Mouse (Mus musculus) megakaryocyte progenitor cell, adult 5-6 weeks (primary cell): Measurements from ENCODE around the gene Sp2. TPM values are rescaled to one million over a fixed set of nuclear protein-coding genes. Genes with fewer than 3 reads are reported as not detected.

Experiments
- ATAC-seq: replicated peaks from 2 replicates; pipeline ENCODE4 v1.8.0; 2016; ENCODE audit warnings: mild to moderate bottlenecking, moderate TSS enrichment, inconsistent platforms; ENCODE audit not compliant: poor library complexity
- total RNA-seq, 2 experiments: library from RNA; stranded (forward) in 1 of 2; stranded (reverse) in 1 of 2; fragments of 157-497, 149-512 nt in 1 of 2; fragments of 200-1000 nt in 1 of 2; gene quantifications; 2 replicates each; pipeline versions ENCODE4 v1.2.3 to v1.2.4; 2015 to 2017

Sp2 gene
- total RNA-seq, 2 experiments from 2014 or later = 2.3 to 21.0 TPM

DNA sequence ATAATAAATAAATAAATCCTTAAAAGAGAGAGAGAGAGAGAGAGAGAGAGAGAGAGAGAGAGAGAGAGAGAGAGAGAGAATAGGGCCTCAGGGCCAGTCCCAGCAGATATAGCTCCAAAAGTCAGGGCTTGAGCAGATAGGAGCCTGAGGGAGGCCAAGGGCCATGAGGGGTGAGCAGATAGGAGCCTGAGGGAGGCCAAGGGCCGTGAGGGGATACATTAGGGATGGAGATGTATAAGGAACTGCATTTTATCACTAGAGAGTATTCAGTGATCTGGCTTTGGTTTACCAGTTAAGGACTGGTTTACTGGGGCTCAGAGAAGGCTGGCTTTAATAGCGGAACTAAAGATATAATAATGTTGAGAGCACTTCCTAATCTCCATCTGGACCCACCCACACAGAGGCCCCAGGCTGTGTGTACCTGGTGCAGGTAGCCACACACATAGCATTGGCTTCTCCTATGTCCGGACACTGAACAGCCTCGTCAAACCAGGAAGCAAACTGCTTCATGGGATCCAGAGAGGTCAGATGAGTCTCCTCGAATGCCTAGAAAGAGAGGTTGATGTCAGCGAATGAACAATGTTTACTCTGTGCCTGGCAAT is 40.7 kb downstream of the Sp2 start:
- ATAC-seq = peak; percentile 44

DNA sequence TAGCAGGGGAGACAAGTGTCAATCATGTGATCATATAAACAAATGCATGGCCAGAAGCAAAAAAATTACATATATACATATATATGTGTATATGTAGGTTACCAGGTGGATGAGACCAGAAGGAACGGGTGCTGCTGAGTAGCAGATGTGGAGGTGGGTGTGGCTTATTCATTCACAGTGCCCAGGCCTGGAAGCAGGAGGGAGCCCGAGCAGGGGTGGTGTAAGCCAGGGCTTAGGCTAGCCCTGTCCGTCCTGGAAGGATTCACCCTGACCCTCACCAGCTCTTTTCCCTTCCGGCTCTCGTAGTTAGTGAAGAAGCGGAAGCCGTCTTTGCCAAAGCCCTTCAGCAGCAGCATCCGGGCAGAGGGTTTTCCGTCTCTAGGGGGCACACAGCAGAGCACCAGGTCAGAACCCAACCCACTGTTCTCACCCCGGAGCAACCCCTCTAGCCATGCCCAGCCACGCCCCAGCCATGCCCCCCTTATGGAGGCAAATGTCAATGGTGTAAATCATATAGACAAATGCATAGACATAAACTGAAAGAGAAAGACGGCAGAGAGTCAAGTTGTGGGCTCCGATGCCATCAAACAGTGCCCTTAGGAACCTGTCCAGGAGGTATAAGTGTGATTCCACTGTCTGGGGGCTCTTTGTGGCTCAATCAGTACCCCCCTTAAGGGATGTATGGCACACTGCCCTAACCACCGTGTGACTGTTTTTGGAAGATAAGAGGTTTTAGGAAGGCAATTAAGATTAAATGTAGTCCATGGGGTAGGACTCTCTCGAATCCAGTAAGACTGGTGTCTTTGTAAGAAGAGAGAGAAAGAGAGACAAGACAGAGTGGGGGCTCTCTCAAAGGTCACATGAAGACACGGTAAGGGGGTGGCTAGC is 41.9 kb downstream of the Sp2 start:
- peak; percentile 30 for ATAC-seq

DNA sequence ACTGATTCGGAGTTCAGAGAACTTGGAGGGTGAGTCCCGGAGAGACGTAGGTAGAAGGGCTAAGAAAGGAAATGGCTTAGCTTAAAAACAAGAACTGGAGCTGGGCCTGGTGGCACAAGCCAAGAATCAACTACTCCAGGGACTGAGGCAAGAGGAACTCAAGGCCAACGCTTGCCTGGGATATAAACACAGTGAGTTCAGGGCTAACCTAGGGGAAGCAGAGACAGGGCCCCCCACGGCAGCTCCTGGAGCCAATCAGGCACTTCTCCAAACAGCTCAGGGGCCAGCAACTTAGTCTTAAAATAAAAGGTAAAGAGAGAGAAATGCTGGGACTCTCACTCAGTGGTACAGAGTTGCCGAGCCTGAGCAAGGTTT is 44.3 kb downstream of the Sp2 start:
- no peak for ATAC-seq

DNA sequence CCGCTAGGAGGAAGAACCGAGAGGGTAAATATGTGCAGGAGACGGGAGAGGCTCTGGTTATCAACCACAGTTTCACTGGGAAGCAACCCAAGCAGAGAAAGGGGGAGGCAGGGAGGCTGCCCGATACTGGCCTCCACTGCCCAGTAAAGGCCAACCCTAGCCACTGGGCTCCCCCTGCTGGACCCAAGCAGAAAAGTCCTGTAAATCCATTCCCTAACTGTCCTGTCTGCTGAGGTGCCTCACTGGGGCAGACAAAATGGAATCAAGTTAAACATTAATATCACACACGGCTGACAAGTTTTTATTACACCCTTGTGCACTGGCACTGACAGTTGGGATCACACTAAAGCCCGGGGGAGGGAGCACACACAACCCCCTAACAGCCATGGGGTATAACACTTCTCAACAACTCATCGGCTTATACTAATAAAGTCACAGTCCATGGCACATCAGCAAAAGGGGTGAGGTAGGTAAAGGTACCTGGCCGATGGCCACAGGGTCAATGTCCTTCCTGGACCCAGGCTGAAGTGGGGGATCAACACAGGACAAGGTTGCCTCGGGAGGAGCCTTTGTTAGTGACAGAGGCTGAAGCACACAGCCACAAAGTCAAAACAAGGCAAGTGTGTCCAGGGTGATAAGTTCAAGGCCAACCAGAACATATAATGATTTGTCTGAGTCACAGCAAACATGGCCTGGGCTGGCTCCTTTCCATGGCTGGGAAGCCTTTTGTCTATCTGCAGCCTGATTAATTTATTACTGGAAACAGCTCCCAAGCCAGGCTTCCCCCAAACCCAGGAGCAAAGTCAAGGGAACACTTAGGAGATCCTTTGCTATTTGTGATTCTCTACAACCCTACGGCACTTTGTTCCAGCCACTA is 45.0 kb downstream of the Sp2 start:
- peak; percentile 35; the same call in 1 of the 2 replicates for ATAC-seq

DNA sequence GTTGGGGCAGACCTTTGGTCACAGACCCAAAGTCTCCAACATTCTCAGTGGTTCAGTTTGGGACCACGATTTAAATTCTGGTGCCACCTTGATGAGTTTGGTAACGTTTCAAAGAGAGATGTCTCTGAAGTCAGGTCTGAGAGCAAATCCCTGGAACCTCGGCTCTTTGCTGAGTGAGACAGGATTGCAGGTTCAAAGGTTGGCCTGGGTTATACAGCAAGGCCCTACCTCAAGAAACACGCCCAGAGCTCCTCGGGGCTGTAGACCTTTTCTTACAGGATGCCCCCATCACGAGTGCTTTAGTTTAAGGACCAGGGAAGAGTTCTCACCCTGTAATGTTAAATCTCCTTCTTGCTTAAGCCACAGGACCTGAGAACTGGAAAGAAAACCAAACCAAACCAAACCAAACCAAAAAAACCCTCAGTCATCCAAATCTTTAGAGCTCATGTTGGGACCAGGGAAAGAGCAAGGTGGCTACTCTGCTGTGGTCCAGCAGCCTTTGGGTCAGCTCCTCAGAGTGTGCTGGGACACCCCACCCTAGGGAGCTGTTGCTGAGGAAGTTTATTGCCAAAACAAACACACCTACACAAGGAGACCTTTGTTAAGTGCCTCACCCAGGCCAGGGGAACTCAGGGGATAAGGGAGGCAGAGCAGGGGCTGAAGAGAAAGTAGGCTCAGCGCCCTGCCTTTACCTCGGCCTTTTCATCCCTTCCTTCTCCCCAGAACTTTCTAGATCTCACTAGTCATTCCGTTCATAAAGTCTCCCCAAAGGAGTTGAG is 46.7 kb downstream of the Sp2 start:
- no peak for ATAC-seq

DNA sequence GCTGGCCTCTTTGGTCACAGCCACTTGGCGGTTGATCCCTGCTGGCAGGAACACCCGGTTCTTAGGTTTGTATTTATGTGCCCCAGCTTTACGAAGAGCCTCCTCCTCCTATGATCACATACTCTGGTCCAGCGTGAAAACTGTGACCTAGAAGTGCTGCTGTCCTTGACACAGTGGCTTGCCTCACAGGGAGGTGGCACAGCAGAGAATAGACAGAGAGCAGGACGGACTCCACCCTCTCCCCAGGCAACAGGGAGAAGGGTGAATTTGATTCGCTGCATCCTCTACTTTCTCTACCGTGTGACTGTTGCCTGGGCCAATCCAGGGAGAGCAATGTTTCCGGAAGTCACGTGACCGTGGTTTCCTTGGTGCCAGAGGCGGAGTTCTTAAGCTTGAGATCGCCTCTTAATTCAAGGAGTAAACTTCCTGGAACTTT is 47.8 kb downstream of the Sp2 start:
- ATAC-seq = peak; percentile 94

DNA sequence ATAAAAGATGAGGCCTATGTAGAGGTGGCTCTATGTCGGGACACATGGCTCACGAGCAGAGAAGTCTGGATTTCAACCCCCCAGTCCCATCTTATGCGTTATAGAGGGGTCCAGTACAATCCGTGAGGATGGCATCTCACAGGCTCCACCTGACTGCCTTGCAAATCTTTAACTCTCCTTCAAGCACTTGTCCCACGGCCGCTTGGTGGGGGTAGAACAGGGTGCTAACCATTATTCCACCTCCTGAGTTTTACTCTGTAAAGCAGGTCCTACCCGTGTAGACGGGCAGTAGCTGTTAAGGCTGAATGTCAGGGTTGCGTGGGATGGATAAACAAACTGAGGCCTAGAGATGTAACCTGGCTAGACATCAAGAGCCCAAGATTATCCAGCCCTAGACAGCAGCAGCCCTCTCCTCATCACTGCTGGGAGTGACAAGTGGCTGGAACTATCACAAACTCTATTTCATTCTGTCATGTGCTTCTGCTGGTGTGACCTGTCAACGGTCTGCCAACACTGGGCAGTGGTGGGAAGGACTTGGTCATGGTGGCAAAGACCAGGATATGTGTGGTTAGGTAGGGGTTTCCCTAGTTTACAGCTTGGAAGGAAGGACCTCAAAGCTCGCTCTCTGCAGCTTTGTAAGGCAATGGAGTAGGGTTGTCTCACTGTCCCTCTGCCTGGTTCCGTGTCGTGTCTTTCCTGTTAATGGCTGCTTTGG is 49.0 kb downstream of the Sp2 start:
- no peak for ATAC-seq

DNA sequence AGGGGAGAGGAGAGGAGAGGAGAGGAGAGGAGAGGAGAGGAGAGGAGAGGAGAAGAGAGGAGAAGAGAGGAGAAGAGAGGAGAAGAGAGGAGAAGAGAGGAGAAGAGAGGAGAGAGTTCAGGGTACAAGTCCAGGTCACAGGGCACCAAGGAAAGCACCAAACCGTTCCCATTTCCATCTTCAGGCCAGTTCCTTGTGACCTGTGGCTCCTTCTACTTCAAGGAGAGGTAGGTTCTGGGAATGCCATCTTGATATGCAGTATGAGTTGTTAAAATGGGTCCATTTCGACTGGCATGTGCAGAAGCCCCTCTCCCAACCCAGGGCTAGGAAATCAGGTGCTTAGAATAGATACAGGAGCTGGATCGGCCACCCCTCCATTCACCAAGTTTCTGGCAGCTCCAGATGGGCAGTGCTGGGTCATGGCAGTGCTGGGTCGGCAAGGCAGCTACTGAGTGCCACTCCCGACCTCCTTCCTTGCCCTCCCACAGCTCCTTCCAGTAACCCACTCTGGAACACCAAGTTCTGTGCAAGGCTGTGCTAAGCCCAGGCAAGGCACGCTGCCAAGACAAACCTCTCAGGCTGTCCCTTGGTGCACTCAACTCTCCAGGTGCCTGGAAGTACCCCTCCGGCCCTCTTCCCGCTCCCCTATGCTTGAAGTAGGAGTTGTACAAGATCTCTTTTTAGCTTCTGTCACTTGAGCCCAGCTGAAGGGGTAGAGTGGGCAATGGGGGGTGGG is 51.3 kb downstream of the Sp2 start:
- ATAC-seq = no peak

DNA sequence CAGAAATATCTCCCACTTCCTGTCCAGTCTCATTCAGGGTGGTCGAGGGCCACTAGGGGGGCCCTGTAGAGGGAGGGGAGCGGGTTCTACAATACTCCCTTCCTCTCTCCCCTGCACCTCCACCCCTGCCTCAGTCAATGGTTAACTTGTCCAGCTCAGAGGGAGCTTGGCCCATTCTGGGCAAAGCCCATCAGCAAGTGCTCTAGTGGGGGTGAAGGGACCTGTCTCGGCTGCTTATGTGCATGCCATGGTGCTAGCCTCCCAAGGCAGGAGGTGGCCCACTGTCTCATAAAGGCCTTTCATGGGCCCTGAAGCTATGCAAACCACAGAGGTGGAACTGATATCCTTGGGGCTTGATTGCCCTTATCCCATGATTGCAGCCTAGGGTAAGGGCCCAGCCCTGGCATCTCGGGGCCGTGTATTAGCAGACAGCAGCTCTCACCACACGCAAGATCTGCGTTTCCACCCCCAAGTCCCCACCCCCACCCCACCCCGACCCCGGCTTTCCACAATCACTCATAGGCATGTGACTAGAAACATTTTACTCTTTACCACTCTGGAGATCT is 52.9 kb downstream of the Sp2 start:
- peak; percentile 43 for ATAC-seq

DNA sequence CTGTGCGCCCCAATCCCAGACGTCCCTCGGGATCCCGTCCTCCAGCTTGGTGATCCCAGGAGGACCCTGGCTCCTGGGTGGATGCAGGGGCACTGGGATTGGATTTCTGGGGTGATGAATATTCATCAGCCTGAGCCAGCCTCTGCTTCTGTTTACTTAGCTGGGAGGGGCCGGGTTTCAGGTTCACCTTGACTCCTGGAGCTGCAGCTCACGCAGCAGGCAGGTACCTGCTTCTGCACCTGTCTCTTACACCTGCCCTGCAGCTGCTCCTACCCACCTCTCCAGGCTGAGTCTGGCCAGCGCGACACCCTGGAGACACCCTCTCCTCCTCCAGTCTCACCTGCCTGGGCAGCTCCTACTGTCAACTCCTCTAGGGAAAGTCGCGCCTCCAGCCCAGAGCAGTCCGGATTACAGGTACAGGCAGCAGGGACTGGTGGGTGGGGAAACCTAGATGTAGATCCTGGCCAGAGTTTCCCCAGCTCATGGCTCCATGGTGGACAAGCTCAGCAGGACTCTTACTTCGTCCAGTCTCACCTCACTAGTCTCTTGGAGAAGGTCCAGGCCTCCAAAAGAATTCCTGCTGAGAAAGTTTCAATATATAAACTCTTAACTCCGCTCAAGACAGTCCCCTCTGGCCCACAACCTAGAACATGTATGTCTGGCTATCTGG is 53.5 kb downstream of the Sp2 start:
- ATAC-seq = no peak

DNA sequence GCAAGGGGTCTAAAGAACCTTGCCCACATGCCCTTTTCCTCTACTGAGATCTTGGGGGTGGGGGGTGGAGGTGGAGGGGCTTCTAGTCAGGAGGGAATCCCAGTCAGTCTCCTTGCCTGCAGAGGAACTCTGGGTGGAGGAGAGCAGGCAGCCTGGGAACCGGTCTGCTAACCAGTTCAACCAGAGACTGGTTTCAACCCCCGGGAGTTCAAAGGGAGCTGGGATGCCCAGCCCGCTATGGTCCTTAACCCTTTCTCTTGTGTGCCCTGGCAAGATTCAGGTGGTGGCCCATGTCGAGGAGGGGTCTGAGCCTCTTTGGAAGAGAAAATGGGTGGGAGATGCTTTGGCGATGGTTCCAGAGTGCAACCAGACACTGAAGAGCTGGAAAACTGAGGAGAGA is 54.1 kb downstream of the Sp2 start:
- ATAC-seq = no peak

DNA sequence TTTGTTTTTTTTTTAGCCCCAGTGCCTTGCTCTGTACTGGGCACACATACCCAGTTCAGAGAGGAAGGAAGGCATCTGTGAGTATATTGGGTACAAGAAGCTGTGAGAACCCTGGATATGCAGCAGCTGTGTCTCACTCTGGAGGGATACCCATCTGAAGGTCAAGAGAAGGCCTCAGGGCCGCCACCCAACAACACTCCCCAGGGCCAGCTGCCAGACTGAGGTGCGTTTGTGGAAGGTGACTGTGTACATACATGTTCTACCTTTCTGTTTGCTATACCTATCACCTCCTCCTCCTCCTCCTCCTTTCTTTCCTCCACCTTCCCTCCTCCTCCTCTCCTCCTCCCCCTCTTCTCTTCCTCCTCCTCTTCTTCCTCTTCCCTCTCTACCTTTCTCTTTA is 54.7 kb downstream of the Sp2 start, which contains the start of gene Prr15l:
Gene Prr15l, plus strand, starts transcription at position 17 of the 400 bp plus-strand sequence.
- no peak for ATAC-seq

DNA sequence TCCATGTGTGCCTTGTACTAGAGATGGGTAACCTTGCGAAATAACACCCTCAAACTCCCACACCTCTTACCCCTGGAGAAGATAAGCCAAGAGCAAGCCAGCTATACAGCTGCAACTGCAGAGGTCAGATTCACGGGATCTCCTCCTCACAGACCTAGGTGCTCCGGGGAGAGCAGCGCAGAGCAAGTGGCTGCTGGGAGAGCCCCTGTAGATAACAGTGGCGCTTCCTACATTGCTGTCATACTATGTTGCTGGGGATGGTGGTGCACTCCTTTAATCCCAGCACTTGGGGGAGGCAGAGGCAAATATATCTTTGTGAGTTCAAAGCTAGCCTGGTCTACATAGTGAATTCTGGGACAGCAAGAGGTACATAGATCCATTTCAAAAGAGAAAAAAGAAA is 56.2 kb downstream of the Sp2 start:
- ATAC-seq = peak; percentile 45

DNA sequence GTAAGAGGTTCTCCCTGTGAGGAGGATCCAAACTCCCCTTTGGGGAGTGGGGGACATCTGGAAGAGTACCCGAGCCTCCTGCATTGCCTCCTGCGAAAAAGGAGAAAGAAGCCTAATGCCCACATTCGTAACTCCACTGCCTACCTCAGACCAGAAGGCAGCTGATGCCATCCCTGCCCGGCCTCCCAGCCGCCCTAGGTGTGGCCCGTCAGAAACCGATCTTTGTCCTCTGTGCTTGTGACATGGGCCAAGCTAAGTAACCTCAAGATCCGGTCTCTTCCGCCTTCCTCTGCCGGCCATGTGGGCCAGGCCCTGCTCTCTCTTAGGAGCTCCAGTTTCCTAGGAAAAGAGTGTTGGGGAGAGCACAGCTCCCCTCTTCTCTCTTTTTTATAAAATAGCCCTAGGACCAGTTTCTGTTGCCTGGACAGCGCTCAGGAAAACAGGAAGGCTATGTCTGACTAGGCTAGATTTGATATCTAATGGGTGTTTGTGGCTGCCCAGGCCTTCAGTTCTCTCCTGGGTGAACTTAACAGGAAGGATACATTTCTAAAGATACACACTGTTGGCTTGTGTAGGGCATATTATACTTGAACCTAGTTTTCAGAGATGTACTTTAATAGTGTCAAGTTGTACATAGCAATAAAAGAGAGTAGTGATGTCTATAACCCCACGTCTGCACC is 57.1 kb downstream of the Sp2 start:
- ATAC-seq = no peak

DNA sequence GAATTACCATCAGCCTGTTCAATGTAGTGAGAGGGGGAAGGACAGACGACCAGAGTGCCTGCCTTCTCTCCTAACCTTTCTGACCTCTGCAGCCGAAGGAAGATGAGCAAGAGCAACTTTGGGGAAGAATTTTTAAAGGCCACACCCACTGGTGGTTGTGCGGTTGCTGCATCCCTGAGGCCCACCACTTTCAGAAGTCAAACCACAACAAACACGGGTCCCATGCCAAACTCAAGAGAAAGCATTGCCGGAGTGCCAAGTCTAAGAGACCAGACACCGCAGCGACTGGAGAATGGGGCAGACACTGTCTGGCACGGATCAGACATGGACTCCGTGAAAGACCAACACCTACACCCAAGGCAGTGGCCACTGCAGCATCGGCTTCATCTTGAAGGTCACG is 57.9 kb downstream of the Sp2 start:
- peak; percentile 66 for ATAC-seq

DNA sequence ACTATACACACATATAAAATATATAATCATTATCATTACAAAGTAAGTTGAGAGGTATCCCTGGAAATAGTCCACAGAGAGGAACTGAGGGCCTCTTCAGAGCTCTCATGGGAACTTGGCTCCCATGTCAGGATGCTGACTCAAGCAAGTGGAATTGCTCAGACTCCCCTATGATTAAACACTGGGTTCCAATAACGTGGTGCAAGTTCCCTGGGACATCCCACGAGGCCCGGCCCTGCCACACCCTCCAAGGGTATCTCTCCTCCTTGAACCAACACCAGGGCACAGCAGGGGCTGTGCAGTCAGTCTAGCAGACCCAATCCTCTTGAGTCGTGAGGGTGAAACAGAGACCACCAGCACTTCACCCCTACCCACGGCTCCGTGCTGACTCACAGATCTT is 63.8 kb downstream of the Sp2 start:
- ATAC-seq = no peak

DNA sequence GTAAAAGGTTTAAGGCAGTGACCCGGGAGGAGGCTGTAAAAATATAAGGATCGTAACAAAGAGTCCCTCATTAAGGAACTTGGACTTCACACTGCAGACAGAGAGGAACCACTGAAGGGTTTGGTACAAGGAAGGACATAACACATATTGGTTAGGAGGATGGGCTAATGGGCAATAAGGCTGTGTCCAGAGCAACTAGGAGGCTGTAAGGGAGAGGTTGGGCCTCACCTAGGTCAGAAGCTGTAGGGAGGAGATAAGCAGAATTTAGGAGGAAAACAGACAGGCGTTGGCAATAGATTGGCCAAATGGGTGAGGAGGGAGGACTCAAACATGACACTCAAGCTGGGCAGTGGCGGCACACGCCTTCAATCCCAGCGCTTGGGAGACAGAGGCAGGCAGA is 65.3 kb downstream of the Sp2 start:
- peak; percentile 33 for ATAC-seq

DNA sequence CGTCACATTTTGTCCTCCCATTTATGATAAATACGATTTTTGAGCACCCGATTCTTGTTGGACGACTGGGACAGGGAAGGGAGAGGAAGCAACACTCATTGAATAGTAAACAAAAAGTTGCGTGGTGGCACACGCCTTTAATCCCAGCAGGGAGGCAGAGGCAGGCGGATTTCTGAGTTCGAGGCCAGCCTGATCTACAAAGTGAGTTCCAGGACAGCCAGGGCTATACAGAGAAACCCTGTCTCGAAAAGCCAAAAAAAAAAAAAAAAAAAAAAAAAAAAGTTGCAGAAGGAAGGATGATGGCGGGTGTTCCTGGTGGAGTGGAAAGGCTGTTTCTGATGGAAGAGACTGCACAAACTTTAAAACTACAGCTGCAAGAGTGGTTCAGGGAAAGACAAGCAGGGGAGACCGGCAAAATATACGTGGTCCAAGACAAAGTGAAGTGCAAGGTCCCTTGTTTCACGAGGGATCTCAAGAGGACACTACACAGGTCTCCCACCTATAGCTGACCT is 65.8 kb downstream of the Sp2 start:
- no peak; the same call in none of the 2 replicates for ATAC-seq
